Mouse (Mus musculus): ENCODE results near the gene Myl6.

DNA sequence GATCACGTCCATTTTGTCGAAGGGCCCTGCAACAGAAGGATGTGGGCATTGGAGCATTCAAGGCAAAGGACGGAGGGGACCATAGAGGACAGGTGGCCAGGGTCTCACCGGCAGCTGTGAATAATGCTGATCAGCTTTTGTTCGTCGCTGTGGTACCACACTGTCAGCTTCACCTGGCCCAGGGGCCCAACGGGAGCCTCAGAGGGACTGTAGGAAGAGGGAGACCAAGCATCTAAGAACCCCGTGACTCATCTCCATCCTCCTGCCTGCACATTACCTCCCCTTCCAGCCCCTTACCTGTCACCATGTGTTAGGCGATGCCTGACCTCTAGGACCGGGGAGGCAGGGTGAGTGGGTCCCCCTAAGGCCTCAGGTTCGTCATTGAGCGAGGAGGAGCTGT, 17.8 kb upstream of the Myl6 start:
- no peak for TF ChIP-seq CTCF (IDR thresholded peaks at IDR 0.05; ENCODE audit: borderline replicate concordance, control insufficient read depth, extremely low read depth, insufficient read depth, low read length, poor library complexity)
- TF ChIP-seq POLR2A (IDR thresholded peaks at IDR 0.05; ENCODE audit: control insufficient read depth, extremely low read depth, insufficient read depth, low read length, poor library complexity): no peak
